Mouse (Mus musculus): ENCODE results near the gene Ppfibp1.

GRCm38 (mm10) chr6:146884171-146884570 is 4.1 kb upstream of the Ppfibp1 start:
- TF ChIP-seq POLR2A (IDR thresholded peaks at IDR 0.05; ENCODE audit: extremely low read depth, insufficient read depth, low read length) (no peak), CTCF (IDR thresholded peaks at IDR 0.05; ENCODE audit: low read depth, low read length) (no peak)
